Mouse (Mus musculus): ENCODE data around the gene Tvp23a.

Gene Tvp23a

GRCm38 (mm10) chr16:10388634-10389365 is 58.4 kb downstream of the Tvp23a start:
- no peak for DNase-seq

GRCm38 (mm10) chr16:10385261-10385660 is 61.9 kb downstream of the Tvp23a start:
- no peak for DNase-seq

- DNase-seq, result no peak
Observed at GRCm38 (mm10) chr16:10384544-10384943, 62.6 kb downstream of the Tvp23a start.

- DNase-seq, result peak; percentile 51 to 52
Observed at GRCm38 (mm10) chr16:10384060-10384497, 63.1 kb downstream of the Tvp23a start.

- no peak for DNase-seq
Observed at GRCm38 (mm10) chr16:10379531-10379930, 67.6 kb downstream of the Tvp23a start.

GRCm38 (mm10) chr16:10377286-10377685 is 69.9 kb downstream of the Tvp23a start:
- no peak for DNase-seq

GRCm38 (mm10) chr16:10374254-10375011 is 72.7 kb downstream of the Tvp23a start:
- DNase-seq, result no peak

GRCm38 (mm10) chr16:10372372-10372771 is 74.8 kb downstream of the Tvp23a start:
- no peak for DNase-seq
